Mouse (Mus musculus): Measurements from ENCODE around the gene Ice1. TPM values are rescaled to one million over a fixed set of nuclear protein-coding genes. Genes with fewer than 3 reads are reported as not detected.

Ice1 gene
- total and polyA plus RNA-seq, 3 experiments = 33.5 to 40.1 (median 37.6) TPM

- DNase-seq (ENCODE audit: low read depth, low spot score) = no peak
- TF ChIP-seq ETS1 (IDR thresholded peaks at IDR 0.05; ENCODE audit: low read depth, low read length) (no peak), NELFE (IDR thresholded peaks at IDR 0.05; ENCODE audit: low read depth, low read length) (no peak), ZNF384 (IDR thresholded peaks at IDR 0.05; ENCODE audit: low read depth, low read length) (no peak), POLR2AphosphoS2 (IDR thresholded peaks at IDR 0.05; ENCODE audit: low read length) (no peak), MAZ (IDR thresholded peaks at IDR 0.05; ENCODE audit: low read depth, low read length) (no peak), GATA1 (IDR thresholded peaks at IDR 0.05; ENCODE audit: low read depth, low read length) (no peak), TBP (IDR thresholded peaks at IDR 0.05; ENCODE audit: low read depth, low read length) (no peak), POLR2AphosphoS5 (IDR thresholded peaks at IDR 0.05; ENCODE audit: borderline replicate concordance, low read depth, low read length) (no peak), CTCF (IDR thresholded peaks at IDR 0.05 in 2 of 3, conservative IDR thresholded peaks at IDR 0.05 in 1 of 3; ENCODE audit: control insufficient read depth in 1 of 3, insufficient read depth in 1 of 3, low read depth in 2 of 3, low read length in 3 of 3, poor library complexity in 1 of 3, severe bottlenecking in 1 of 3) (no peak), ZMIZ1 (IDR thresholded peaks at IDR 0.05; ENCODE audit: low read depth, low read length) (no peak), MAFK (IDR thresholded peaks at IDR 0.05; ENCODE audit: borderline replicate concordance, low read depth, low read length) (no peak), TCF12 (IDR thresholded peaks at IDR 0.05; ENCODE audit: low read depth, low read length) (no peak), MEF2A (IDR thresholded peaks at IDR 0.05; ENCODE audit: extremely low read depth, insufficient replicate concordance, low read depth, low read length, poor library complexity, severe bottlenecking) (no peak), SIN3A (IDR thresholded peaks at IDR 0.05; ENCODE audit: low read length) (no peak)
- Histone ChIP-seq H3K36me3 (ENCODE audit: control insufficient read depth in 1 of 2, insufficient read depth in 2 of 2, low read length in 2 of 2) (no peaks in the 10 kb centered on the region), H3K9ac (ENCODE audit: control insufficient read depth, low read depth, low read length, poor library complexity, severe bottlenecking) (no peak overlapping the region), H3K4me1 (ENCODE audit: control insufficient read depth in 1 of 2, insufficient read depth in 2 of 2, low read length in 2 of 2) (no peaks in the 10 kb centered on the region), H3K27me3 (ENCODE audit: control insufficient read depth in 1 of 2, insufficient read depth in 2 of 2, low read length in 2 of 2) (no peaks in the 10 kb centered on the region), H3K27ac (ENCODE audit: control insufficient read depth, low read depth, low read length) (no peak overlapping the region), H3K4me3 (ENCODE audit: control insufficient read depth in 1 of 2, insufficient read depth in 1 of 2, low read depth in 2 of 2, low read length in 2 of 2) (no peak overlapping the region), H3K9me3 (replicated peaks; ENCODE audit: insufficient read depth, low read length) (no peaks in the 10 kb centered on the region), H3K79me2 (ENCODE audit: control insufficient read depth, insufficient read depth, low read length, poor library complexity) (no peaks in the 10 kb centered on the region)
Measured at GRCm38 (mm10) chr13:70515004-70515403, 122.4 kb downstream of the Ice1 start.

- Histone ChIP-seq H3K4me1 (ENCODE audit: control insufficient read depth in 1 of 2, insufficient read depth in 2 of 2, low read length in 2 of 2) (no peaks in the 10 kb centered on the region), H3K79me2 (ENCODE audit: control insufficient read depth, insufficient read depth, low read length, poor library complexity) (no peaks in the 10 kb centered on the region), H3K4me3 (ENCODE audit: control insufficient read depth in 1 of 2, insufficient read depth in 1 of 2, low read depth in 2 of 2, low read length in 2 of 2) (no peak overlapping the region), H3K9me3 (replicated peaks; ENCODE audit: insufficient read depth, low read length) (no peaks in the 10 kb centered on the region), H3K36me3 (ENCODE audit: control insufficient read depth in 1 of 2, insufficient read depth in 2 of 2, low read length in 2 of 2) (no peaks in the 10 kb centered on the region), H3K27me3 (ENCODE audit: control insufficient read depth in 1 of 2, insufficient read depth in 2 of 2, low read length in 2 of 2) (no peaks in the 10 kb centered on the region), H3K27ac (ENCODE audit: control insufficient read depth, low read depth, low read length) (no peak overlapping the region), H3K9ac (ENCODE audit: control insufficient read depth, low read depth, low read length, poor library complexity, severe bottlenecking) (no peak overlapping the region)
- no peak for DNase-seq (ENCODE audit: low read depth, low spot score)
- TF ChIP-seq TAL1 (IDR thresholded peaks at IDR 0.05; ENCODE audit: low read length) (no peak), E2F4 (IDR thresholded peaks at IDR 0.05; ENCODE audit: borderline replicate concordance, low read depth, low read length) (no peak), POLR2A (IDR thresholded peaks at IDR 0.05; ENCODE audit: control insufficient read depth in 1 of 2, insufficient read depth in 1 of 2, low read depth in 1 of 2, low read length in 2 of 2, poor library complexity in 1 of 2) (no peak), NELFE (IDR thresholded peaks at IDR 0.05; ENCODE audit: low read depth, low read length) (no peak), POLR2AphosphoS5 (IDR thresholded peaks at IDR 0.05; ENCODE audit: borderline replicate concordance, low read depth, low read length) (no peak), HCFC1 (IDR thresholded peaks at IDR 0.05; ENCODE audit: low read depth, low read length) (no peak), ZC3H11A (IDR thresholded peaks at IDR 0.05; ENCODE audit: low read depth, low read length) (no peak), CHD1 (IDR thresholded peaks at IDR 0.05; ENCODE audit: low read depth, low read length) (no peak), RAD21 (IDR thresholded peaks at IDR 0.05; ENCODE audit: low read depth, low read length) (peak; percentile 3), SMC3 (IDR thresholded peaks at IDR 0.05; ENCODE audit: low read depth, low read length) (no peak), CTCF (IDR thresholded peaks at IDR 0.05 in 2 of 3, conservative IDR thresholded peaks at IDR 0.05 in 1 of 3; ENCODE audit: control insufficient read depth in 1 of 3, insufficient read depth in 1 of 3, low read depth in 2 of 3, low read length in 3 of 3, poor library complexity in 1 of 3, severe bottlenecking in 1 of 3) (peak in 1 of 3 experiments; percentile 7; a peak in 1 of 6 replicates), RCOR1 (IDR thresholded peaks at IDR 0.05; ENCODE audit: low read depth, low read length) (no peak), JUND (IDR thresholded peaks at IDR 0.05; ENCODE audit: low read depth, low read length) (no peak), GATA1 (IDR thresholded peaks at IDR 0.05; ENCODE audit: low read depth, low read length) (no peak), ETS1 (IDR thresholded peaks at IDR 0.05; ENCODE audit: low read depth, low read length) (no peak), CHD2 (IDR thresholded peaks at IDR 0.05; ENCODE audit: low read length) (no peak)
Measured at GRCm38 (mm10) chr13:70510199-70510598, 127.2 kb downstream of the Ice1 start.

All from MEL (cell line).